Mouse (Mus musculus): ENCODE measurements around the gene Ccdc163.
A peak's percentile ranks its signal among the peaks of the same experiment; 100 is the strongest.
"Not testable (repeated sequence)": the region's sequence is repeated elsewhere in the genome, so short reads cannot be mapped to it uniquely, and the experiment has no call there.

The Ccdc163 gene

DNA sequence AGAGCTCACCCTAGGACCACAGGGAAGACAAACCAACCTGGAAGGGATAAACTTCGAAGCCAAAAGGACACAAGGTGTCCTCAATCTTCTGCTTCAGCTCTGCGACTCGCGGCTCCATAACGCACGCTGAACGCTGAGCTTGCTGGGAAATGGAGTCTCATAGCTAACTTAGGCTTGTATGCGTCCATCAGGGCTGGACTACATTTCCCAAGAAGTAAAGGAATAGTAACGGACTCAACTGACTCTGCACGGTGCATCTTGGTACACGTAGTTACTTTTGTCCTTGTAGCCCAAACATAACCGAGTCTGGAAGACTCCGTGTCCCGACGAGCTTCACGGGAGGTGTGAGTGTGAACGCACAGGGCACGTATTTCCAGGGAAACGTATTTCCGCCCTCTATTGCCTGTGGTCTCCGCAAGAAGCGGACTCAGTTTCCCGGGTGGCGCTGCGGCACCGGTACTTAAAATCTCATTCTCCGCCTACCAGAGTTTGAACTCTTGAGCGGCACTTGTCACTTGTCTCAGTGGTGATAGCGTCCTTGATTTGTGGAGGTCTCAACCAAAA lies at the start of gene Ccdc163, which contains the start of gene Mmachc:
Gene Ccdc163, plus strand, starts transcription at position 309 of the 564 bp plus-strand sequence.
Gene Mmachc, minus strand, starts transcription at position 206 of the 564 bp plus-strand sequence.
- peak; percentile 89 for DNase-seq

DNA sequence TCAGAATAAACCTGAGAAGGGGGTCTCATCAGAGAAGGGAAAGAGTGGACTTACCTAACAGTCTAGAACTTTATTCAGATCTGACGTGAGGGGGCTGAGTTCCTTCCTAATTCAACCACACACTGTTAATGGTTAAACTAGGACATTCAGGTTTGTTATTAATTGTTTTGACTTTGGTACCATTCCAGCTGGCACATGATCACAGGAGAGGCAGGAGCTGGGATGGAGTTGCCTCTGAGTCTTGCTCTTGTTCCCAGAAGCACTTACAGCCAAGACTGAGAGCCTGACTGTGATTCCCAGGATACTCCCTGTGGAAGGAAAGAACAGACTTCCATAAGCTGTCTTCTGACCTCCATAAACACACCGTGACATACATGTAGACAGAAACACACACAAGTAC lies 48.8 kb upstream of the Ccdc163 start:
- peak; percentile 48 for DNase-seq

DNA sequence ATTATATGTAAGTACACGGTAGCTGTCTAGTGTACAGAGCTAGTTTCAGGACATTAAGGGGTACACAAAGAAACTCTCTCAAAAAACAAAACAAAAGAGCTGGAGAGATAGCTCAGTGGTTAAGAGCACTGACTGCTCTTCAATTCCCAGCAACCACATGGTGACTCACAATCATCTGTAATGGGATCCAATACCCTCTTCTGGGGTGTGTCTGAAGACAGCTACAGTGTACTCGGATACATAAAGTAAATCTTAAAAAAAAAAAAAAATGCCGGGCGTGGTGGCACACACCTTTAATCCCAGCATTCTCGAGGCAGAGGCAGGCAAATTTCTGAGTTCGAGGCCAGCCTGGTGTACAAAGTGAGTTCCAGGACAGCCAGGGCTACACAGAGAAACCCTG lies 48.4 kb upstream of the Ccdc163 start:
- DNase-seq, result not testable (repeated sequence)

DNA sequence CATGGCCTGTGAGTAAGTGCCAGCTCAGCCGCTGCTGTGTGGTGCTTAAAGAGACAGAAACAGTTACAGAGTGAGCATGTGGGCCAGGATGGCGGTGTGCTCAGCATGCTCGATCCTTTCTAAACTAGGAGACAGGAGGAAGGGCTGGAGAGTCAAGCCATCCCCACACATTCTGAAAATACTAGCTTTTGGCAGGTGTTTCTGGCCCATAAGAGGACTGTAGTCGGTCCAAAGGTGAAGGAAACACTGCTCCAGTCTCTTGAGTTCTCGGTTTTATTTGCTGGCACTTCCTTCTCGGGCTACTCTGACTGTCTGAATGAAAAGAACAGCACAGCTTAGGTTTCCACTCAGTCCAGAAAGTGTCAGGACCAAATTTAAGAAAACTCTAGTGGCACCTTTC lies 47.5 kb upstream of the Ccdc163 start:
- DNase-seq, result peak; percentile 33

DNA sequence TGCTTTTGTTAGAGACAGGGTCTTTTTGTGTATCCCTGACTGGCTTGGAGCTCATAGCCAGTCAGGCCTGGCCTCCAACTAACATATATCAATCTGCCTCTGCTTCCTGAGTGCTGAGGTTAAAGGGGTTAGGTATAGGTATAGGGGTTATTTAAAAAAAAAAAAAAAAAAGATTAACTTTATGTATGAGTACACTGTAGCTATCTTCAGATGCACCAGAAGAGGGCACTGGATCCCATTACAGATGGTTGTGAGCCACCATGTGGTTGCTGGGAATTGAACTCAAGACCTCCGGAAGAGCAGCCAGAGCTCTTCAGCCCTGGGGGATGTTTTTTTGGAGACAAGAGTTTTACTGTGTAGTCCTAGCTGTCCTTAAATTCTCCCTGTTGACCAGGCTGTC lies 46.3 kb upstream of the Ccdc163 start:
- DNase-seq, result no peak

DNA sequence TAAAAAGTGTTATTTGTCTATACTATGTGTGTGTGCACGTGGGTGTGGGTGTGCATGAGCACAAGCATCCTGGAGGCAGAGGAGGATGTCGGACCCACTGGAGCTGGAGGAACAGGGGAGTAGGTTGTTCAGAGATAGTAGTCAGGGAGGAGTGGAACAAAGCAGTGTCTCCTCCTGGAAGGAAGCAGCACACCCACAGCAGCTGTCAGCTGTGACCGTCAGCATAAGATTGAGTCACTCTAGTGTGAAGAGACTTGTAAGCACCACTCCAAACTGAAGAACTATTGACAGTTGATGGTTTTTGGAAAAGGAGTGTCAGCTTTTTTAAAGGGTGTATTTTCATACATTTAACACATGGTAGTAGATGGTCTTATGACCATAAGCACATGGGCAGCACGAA lies 41.7 kb upstream of the Ccdc163 start:
- no peak for DNase-seq

DNA sequence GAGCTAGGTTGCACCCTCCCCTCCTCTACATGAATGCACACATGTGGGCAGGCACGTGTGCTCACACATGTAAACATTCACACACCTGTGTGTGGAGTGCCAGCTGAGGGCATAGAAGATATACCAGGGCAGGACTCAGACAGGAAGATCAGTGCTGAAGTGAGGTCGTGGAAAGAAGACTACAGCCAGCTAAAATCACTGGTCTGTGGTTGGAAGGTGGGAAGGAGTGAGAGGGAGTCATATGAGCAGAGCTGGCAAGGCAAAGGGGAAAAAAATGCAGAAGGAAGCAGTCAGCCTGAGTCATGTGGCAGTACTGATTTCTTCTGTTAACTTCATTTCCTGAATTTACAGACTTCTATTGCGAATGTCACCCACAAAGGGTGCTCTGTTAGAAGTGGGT lies 40.2 kb upstream of the Ccdc163 start:
- DNase-seq, result no peak

DNA sequence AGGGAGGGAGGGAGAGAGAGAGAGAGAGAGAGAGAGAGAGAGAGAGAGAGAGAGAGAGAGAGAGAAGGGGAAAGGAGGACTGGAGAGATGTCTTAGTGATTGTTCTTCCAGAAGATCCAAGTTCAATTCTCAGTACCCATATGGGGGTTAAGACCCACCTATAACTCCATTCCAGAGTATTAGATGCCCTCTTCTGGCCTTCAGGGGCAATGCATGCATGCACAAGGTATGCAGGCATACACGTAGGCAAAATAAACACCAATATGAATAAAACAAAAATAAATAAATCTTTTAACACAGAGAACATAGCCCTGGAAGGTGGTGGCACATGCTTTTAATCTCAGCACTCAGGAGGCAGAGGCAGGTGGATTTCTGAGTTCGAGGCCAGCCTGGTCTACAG lies 39.0 kb upstream of the Ccdc163 start:
- peak; percentile 42 for DNase-seq

- DNase-seq, result no peak
Measured at GRCm38 (mm10) chr4:116672785-116673184, 35.5 kb upstream of the Ccdc163 start.

- not testable (repeated sequence) for DNase-seq
Measured at GRCm38 (mm10) chr4:116674761-116675160, 33.5 kb upstream of the Ccdc163 start.

GRCm38 (mm10) chr4:116676027-116676426 lies 32.3 kb upstream of the Ccdc163 start:
- no peak for DNase-seq

- DNase-seq, result no peak
Measured at GRCm38 (mm10) chr4:116677808-116678207, 30.5 kb upstream of the Ccdc163 start.

DNA sequence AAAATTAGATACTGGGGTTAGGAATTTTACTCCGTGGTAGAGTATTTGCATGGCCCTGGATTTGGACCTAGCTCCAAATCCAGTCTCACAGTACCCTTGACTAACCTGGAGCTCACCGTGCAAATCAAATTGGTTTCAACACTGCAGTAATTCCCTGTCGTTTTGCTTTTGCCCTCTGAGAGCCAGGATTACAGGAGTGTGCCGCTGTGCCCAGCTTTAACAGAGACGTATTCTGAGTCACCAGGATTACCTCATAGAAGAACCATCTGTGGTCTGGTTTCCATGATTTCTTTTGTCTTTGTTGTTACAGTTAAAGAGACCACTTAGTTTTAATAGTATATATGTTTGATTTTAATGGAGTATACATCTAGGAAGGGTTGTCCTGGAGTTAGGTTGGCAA lies 29.2 kb upstream of the Ccdc163 start:
- no peak for DNase-seq

DNA sequence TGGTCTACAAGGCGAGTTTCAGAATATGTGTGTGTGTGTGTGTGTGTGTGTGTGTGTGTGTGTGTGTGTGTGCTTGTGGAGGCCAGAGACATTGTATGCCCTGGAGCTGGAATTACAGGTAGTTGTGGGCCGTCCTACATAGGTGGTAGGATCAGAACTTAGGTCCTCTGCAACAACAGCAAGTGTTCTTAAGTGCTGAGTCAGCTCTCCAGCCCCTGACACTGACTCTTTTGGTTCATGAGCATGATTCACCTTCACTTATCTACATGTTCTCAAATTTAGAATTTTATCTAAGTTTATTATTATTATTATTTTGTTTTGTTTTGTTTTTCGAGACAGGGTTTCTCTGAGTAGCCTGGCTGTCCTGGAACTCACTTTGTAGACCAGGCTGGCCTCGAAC lies 27.8 kb upstream of the Ccdc163 start:
- not testable (repeated sequence) for DNase-seq

- no peak for DNase-seq
Measured at GRCm38 (mm10) chr4:116683957-116684356, 24.4 kb upstream of the Ccdc163 start.

DNA sequence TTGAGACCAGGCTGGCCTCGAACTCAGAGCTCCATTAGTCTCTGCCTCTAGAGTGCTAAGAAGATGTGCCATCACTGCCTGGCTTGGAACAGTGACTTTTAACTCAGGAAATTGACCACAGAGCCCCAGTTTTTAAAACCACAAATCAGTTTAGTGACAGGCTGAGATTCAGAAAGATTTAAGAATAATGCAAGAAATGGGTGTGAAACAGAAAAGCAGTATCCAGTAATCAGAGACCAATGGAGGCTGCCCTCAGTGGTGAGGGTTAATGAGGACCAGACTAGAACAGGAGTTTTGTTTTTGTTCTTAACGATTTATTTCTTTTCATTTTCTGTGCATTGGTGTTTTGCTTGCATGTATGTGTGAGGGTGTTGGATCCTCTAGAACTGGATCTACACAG lies 23.6 kb upstream of the Ccdc163 start:
- no peak for DNase-seq

- DNase-seq, result peak; percentile 97
Measured at GRCm38 (mm10) chr4:116685402-116686061, 22.8 kb upstream of the Ccdc163 start, which contains the start of gene Prdx1. TSS of gene Prdx1 (plus strand) at chr4:116685544.

DNA sequence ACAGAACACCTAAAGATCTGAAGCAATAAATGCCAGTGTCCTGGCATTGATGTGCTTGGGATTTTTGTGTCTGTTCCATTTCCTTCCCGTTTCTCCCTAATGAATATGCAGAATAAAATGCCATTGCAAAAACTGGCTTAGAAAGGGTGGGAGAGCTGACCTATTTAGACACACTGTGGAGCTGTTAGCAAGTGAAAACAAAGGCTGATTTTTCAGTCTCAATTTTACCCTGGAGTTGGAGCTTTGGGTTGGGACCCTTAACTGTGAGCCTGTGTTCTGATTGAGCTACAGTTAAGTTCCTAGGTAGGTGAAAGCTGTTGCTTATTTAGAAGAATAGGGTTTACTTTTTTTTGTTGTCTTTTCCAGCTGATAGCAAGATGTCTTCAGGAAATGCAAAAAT lies 21.3 kb upstream of the Ccdc163 start:
- DNase-seq, result no peak

- peak; percentile 34 for DNase-seq
Measured at GRCm38 (mm10) chr4:116689309-116689876, 18.9 kb upstream of the Ccdc163 start.

DNA sequence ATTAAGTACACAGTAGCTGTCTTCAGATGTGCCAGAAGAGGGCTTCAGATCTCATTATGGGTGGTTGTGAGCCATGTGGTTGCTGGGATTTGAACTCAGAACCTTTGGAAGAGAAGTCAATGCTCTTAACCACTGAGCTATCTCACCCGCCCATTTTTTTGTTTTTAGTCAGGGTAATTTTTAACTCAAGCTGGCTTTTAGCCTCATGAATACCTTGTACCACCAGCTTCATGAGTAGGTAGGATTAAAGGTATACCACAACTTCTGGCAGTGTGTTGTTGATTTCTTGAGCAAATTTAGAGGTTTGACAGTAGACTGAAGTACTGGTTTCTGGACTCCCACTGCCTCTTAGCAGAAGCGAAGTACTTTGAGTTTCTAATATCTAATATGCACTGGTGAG lies 16.2 kb upstream of the Ccdc163 start:
- no peak for DNase-seq

- DNase-seq, result no peak
Measured at GRCm38 (mm10) chr4:116693785-116694184, 14.5 kb upstream of the Ccdc163 start.

DNA sequence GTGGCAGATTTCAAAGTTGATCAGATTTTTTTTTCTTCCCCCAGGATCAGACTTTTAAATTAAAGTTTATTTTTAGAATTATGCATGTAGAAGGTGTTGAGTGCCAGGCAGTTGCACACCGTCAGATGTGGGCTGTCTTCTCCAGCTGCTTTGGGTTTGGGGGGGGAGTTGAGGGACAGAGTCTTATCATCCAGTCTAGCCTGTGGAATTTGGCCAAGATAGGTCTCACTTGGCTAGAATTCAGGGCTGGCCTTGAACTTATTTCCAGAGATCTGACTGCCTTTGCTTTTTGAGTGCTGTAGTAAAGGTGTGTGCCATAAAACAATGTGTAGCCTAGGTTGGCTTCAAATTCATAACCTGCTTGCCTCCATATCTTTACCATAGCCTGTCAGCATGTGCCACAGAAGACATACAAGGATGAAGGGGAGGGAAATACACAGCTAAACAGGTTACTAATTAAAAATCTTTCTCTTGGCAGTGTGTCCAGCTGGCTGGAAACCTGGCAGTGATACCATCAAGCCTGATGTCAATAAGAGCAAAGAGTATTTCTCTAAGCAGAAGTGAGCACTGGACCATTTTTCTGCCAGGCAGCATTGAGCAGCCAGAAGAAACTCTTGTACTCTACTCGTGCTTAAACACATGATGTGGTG lies 9.5 kb upstream of the Ccdc163 start:
- DNase-seq, result peak; percentile 67

DNA sequence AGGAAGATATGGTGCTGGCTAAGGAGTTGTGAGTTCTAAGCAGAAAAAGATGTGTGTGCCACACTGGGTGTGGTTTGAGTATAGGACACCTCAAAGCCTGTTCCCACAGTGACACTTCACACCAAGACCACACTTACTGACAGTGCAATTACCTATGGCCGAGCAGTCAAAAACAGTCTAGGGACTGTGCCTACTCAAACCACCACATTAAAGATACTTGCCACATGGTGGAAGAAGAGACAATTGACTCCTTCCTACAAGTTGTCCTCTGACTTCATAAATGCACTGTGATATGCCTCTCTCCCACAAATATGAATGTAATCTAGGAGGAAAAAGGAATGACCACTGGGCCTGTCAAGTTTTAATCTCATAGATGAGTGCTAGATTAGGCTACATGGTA lies 7.3 kb upstream of the Ccdc163 start:
- DNase-seq, result no peak

DNA sequence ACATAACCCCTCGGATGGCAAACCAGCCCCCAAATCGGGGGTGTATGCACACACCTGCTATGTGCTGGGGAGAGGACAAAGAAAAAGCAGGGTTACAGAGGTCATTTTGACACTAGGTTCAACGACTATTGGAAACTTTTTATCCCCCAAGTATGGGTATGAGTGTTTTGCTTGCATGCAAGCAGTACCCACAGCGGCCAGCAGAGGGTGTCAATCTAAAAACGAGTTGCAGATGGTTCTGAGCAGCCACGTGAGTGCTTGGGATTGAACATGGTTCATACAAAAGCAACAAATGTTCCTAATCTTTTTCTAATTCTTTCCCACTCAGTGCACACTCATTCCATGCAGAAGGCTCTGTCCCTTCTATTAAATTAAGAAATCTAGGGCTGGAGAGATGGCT lies 4.5 kb upstream of the Ccdc163 start:
- DNase-seq, result peak; percentile 79

Measured in kidney, adult 18-20 months (tissue).